Mouse (Mus musculus): ENCODE data around the gene Ston2.

GRCm38 (mm10) chr12:91640712-91641111 is 147.5 kb downstream of the Ston2 start:
- TF ChIP-seq CTCF (IDR thresholded peaks at IDR 0.05; ENCODE audit: low read depth, low read length) (peak; percentile 9; the same call in 1 of the 2 replicates), TAL1 (conservative IDR thresholded peaks at IDR 0.05; ENCODE audit: low read depth, low read length) (no peak), GATA1 (IDR thresholded peaks at IDR 0.05; ENCODE audit: borderline replicate concordance, low read length) (no peak), POLR2AphosphoS5 (IDR thresholded peaks at IDR 0.05; ENCODE audit: insufficient replicate concordance, low read depth, low read length) (no peak), GATA2 (IDR thresholded peaks at IDR 0.05; ENCODE audit: borderline replicate concordance, low read depth, low read length) (no peak)

Data from G1E (cell line).